Mouse (Mus musculus): ENCODE data around the gene Magix. TPM values are rescaled to one million over a fixed set of nuclear protein-coding genes. Genes with fewer than 3 reads are reported as not detected.

The Magix gene
- polyA plus RNA-seq, 1 experiment from 2014 or later, result 0.09 TPM

- Histone ChIP-seq H3K4me1 (no peaks in the 10 kb centered on the region), H3K9me3 (replicated peaks) (no peaks in the 10 kb centered on the region), H3K4me3 (peak overlapping the region; percentile 38), H3K4me2 (peak overlapping the region; percentile 58), H3K9ac (peak overlapping the region; percentile 66), H3K27me3 (no peaks in the 10 kb centered on the region), H3K36me3 (ENCODE audit: poor library complexity, severe bottlenecking) (peaks cover 8% of the 10 kb centered on the region; the same call in 1 of the 2 replicates), H3K27ac (peak overlapping the region; percentile 75)
- peak; percentile 98 for ATAC-seq
- whole genome bisulfite sequencing, result 11% methylated on average over 25 of the region's 25 CpGs
Observed at GRCm38 (mm10) chrX:7648671-7649304, 32.3 kb downstream of the Magix start.

DNA sequence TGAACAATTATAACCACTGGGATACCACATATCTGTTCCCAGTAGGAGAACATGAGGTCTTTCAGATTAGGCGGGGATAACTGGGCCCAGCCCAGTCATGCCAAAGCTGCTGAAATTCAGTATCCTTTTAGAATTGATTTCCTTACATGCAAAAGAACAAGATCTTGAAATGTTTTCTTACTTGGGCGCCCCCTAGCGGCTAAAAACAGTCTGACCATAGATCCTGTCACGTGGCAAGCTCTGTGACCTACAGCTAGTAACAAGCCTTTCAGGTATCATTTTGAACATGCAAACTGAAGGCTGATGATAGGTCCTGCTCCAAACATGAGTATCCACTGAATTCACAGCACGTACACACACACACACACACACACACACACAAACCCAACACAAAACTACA lies 35.7 kb downstream of the Magix start:
- H3K4me3 ChIP-seq, result no peak overlapping the region
- H3K4me1 ChIP-seq, result 0 out of 2 replicates have a peak, but pooled peaks cover 5% of the 10 kb centered on the region
- no peak overlapping the region for H3K27ac ChIP-seq
- peaks cover 5% of the 10 kb centered on the region; the same call in 1 of the 2 replicates for H3K36me3 ChIP-seq (ENCODE audit: poor library complexity, severe bottlenecking)
- H3K9me3 ChIP-seq (replicated peaks), result no peaks in the 10 kb centered on the region
- no peak overlapping the region for H3K9ac ChIP-seq
- no peak overlapping the region for H3K4me2 ChIP-seq
- ATAC-seq, result no peak
- no peaks in the 10 kb centered on the region for H3K27me3 ChIP-seq
- 15% methylated on average over 5 of the region's 5 CpGs for WGBS

- H3K27me3 ChIP-seq, result no peaks in the 10 kb centered on the region
- WGBS, result 53% methylated on average over 12 of the region's 12 CpGs
- H3K27ac ChIP-seq, result peak overlapping the region; percentile 35; the same call in 1 of the 2 replicates
- peak overlapping the region; percentile 34; the same call in 1 of the 2 replicates for H3K9ac ChIP-seq
- peak overlapping the region; percentile 20 for H3K4me3 ChIP-seq
- no peak for ATAC-seq
- H3K9me3 ChIP-seq (replicated peaks), result no peaks in the 10 kb centered on the region
- 0 out of 2 replicates have a peak, but pooled peaks cover 10% of the 10 kb centered on the region for H3K4me1 ChIP-seq
- peak overlapping the region; percentile 65 for H3K4me2 ChIP-seq
- H3K36me3 ChIP-seq (ENCODE audit: poor library complexity, severe bottlenecking), result peaks cover 5% of the 10 kb centered on the region; the same call in 1 of the 2 replicates
Observed at GRCm38 (mm10) chrX:7640785-7641184, 40.3 kb downstream of the Magix start.

DNA sequence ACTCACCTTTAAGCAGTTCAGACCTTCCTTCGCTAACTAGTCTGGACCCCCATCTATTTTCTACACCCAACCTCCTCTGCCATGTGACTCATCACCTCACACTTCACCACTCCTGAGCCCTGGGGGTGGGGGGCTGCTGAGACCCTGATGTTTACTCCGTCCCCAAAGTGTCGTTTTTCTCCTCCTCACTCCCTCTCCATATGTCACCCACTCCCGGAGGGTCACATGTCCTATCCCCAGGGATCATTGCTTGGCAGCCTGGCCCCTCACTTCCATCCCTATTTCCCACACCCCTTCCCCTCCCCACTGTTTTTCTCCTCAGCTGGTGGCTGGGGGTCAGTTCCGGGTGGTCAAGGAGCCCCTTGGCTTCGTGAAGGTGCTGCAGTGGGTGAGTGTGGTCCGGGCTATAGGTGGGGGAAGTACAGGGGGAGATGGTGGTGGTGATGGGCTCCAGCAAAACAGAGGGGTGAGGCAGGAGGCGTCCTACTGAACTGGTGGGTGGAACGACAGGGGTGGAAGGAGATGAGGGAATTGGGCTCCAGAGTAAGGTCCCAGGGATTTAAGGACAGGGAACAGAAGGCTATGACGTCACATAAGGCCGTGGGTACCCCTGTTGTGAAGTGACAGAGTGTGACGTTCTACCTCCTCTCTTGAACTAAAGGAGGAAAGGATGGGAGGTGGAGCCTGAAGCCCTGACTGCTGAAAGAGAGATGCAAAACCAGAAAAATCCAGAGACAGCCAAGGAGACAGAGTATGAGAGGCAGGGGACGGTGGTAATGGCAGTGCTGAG lies 41.3 kb downstream of the Magix start:
- peak overlapping the region; percentile 50 for H3K4me3 ChIP-seq
- peaks cover under 1% of the 10 kb centered on the region; the same call in 1 of the 2 replicates for H3K36me3 ChIP-seq (ENCODE audit: poor library complexity, severe bottlenecking)
- 0 out of 2 replicates have a peak, but pooled peaks cover 10% of the 10 kb centered on the region for H3K4me1 ChIP-seq
- no peaks in the 10 kb centered on the region for H3K27me3 ChIP-seq
- H3K9me3 ChIP-seq (replicated peaks), result no peaks in the 10 kb centered on the region
- H3K4me2 ChIP-seq, result peak overlapping the region; percentile 65
- 30% methylated on average over 13 of the region's 13 CpGs for WGBS
- ATAC-seq, result peak; percentile 46
- peak overlapping the region; percentile 66 for H3K9ac ChIP-seq
- H3K27ac ChIP-seq, result peak overlapping the region; percentile 73

DNA sequence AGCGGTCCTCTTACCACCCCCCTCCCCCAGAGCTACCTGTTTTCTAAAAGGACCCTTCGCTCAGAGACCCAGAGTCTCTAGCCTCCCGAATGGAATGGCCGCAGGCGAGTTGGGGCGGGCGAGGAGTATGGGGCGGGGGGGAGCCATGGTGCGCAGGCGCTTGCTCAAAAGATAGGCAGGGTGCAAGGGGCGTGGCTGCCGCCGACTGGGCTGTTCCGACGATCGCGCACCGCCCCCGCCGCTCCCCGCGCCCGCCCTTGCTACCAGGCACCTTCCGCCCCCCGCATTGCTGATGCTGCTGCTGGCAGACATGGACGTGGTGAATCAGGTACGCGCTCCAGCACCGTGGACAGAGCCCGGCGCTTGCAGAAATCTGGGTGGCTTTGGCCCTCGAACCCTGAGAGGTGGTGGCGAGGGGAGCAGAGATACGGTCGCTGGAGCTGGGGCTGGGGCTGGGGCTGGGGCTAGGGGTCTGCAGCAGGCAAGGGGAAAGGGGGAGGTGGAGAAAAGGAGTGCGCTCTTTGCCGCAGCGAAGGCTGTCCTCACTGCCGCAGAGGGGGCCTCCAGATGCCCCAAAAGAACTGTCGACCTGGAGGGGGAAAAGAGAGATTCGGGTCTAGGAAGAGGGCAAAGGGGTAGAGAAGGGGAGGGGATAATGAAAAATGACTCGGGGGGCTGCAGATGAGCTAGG lies 42.5 kb downstream of the Magix start, which contains the start of gene Syp:
Gene Syp (plus strand): TSS at position 71 of the 691 bp plus-strand sequence.
- Histone ChIP-seq H3K4me1 (0 out of 2 replicates have a peak, but pooled peaks cover 10% of the 10 kb centered on the region), H3K36me3 (ENCODE audit: poor library complexity, severe bottlenecking) (no peaks in the 10 kb centered on the region), H3K9me3 (replicated peaks) (no peaks in the 10 kb centered on the region), H3K27ac (peak within 1 kb of the TSS; percentile 57; the same call in 1 of the 2 replicates), H3K9ac (peak within 1 kb of the TSS; percentile 66), H3K4me3 (peak within 1 kb of the TSS; percentile 50), H3K27me3 (no peaks in the 10 kb centered on the region), H3K4me2 (peak within 1 kb of the TSS; percentile 65)
- 25% methylated on average over 40 of the region's 42 CpGs for WGBS
- ATAC-seq, result peak; percentile 87

DNA sequence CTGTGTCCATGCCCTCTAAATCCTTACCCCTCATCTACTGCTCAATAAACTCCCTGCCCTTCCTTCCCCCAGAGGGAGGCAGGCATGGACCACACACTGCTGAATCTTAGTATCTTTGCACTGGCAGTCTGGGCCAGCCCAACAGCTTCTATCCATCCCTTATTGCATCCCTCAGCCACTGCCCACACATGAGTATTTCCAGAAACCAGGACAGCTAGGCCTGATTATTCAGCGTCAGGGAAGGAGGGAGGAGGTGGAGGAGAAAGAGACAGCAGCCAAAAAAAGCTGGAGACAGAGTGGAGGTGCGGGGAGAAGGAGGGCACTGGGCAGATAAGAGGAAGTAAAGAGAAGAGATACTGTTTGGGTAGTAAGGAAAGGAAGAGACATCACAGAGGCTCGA lies 46.0 kb downstream of the Magix start:
- WGBS, result 79% methylated on average over 3 of the region's 3 CpGs
- Histone ChIP-seq H3K4me1 (0 out of 2 replicates have a peak, but pooled peaks cover 4% of the 10 kb centered on the region), H3K9ac (no peak overlapping the region), H3K4me3 (no peak overlapping the region), H3K9me3 (replicated peaks) (no peaks in the 10 kb centered on the region), H3K27ac (no peak overlapping the region), H3K36me3 (ENCODE audit: poor library complexity, severe bottlenecking) (no peaks in the 10 kb centered on the region), H3K27me3 (no peaks in the 10 kb centered on the region), H3K4me2 (no peak overlapping the region)
- no peak for ATAC-seq

DNA sequence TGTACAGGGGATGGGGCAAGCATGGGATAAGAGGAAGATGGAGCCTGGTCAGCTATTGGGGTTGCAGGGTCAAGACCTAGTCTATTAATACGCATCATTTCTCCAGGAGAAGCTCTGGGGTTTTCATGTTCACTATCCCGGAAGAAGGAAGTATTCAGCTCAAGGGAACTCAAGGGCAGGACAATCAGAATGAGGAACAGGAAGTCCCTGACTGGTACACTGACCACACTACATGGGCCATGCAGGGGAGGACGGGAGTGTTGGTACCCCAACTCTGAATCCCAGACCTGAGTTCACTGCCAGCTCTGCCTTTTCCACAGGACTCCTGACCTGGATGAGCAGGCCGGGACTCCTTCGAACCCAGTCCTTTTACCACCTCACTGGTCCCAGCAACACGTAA lies 48.5 kb downstream of the Magix start:
- Histone ChIP-seq H3K9me3 (replicated peaks) (no peaks in the 10 kb centered on the region), H3K27me3 (no peaks in the 10 kb centered on the region), H3K36me3 (ENCODE audit: poor library complexity, severe bottlenecking) (no peaks in the 10 kb centered on the region), H3K4me3 (no peak overlapping the region), H3K4me1 (no peaks in the 10 kb centered on the region), H3K9ac (no peak overlapping the region), H3K4me2 (no peak overlapping the region), H3K27ac (no peak overlapping the region)
- 90% methylated on average over 6 of the region's 6 CpGs for WGBS
- no peak for ATAC-seq

Other genes with a start within 250 kb of the Magix start
- 0.08 TPM in 1 of 2 replicates, not detected in the other for gene Foxp3, start 107.6 kb downstream of the Magix start, polyA plus RNA-seq (2015; fragmentation: Nextera tagmentation; extraction: Ambion mirVana)
- gene Ppp1r3f, start 107.0 kb downstream of the Magix start, polyA plus RNA-seq (2015; fragmentation: Nextera tagmentation; extraction: Ambion mirVana), result 3.0 and 3.6 TPM in 2 replicates
- gene Ccdc22, start 75.7 kb downstream of the Magix start, polyA plus RNA-seq (2015; fragmentation: Nextera tagmentation; extraction: Ambion mirVana), result 36.8 and 38.5 TPM in 2 replicates
- gene Cacna1f, start 74.2 kb downstream of the Magix start, polyA plus RNA-seq (2015; fragmentation: Nextera tagmentation; extraction: Ambion mirVana), result 0.03 TPM in 2 replicates
- 62.0 and 66.7 TPM in 2 replicates for gene Syp, start 42.8 kb downstream of the Magix start, polyA plus RNA-seq (2015; fragmentation: Nextera tagmentation; extraction: Ambion mirVana)
- gene Prickle3, start 24.0 kb downstream of the Magix start, polyA plus RNA-seq (2015; fragmentation: Nextera tagmentation; extraction: Ambion mirVana), result 1.3 and 2.3 TPM in 2 replicates
- gene Plp2, start 9.9 kb downstream of the Magix start, polyA plus RNA-seq (2015; fragmentation: Nextera tagmentation; extraction: Ambion mirVana), result 45.7 and 50.5 TPM in 2 replicates
- 44.1 and 47.7 TPM in 2 replicates for gene Gpkow, start 15.9 kb upstream of the Magix start, polyA plus RNA-seq (2015; fragmentation: Nextera tagmentation; extraction: Ambion mirVana)
- 29.0 and 33.6 TPM in 2 replicates for gene Wdr45, start 33.1 kb upstream of the Magix start, polyA plus RNA-seq (2015; fragmentation: Nextera tagmentation; extraction: Ambion mirVana)
- gene Gm45208, start 41.0 kb upstream of the Magix start, polyA plus RNA-seq (2015; fragmentation: Nextera tagmentation; extraction: Ambion mirVana), result 0.53 and 0.67 TPM in 2 replicates
- gene Praf2, start 47.2 kb upstream of the Magix start, polyA plus RNA-seq (2015; fragmentation: Nextera tagmentation; extraction: Ambion mirVana), result 91.9 and 93.3 TPM in 2 replicates
- gene Ccdc120, start 69.7 kb upstream of the Magix start, polyA plus RNA-seq (2015; fragmentation: Nextera tagmentation; extraction: Ambion mirVana), result 30.4 and 33.8 TPM in 2 replicates
- 20.0 and 23.8 TPM in 2 replicates for gene Tfe3, start 81.3 kb upstream of the Magix start, polyA plus RNA-seq (2015; fragmentation: Nextera tagmentation; extraction: Ambion mirVana)
- gene Gripap1, start 108.5 kb upstream of the Magix start, polyA plus RNA-seq (2015; fragmentation: Nextera tagmentation; extraction: Ambion mirVana), result 71.6 and 82.6 TPM in 2 replicates
- 1.1 and 1.4 TPM in 2 replicates for gene Kcnd1, start 141.0 kb upstream of the Magix start, polyA plus RNA-seq (2015; fragmentation: Nextera tagmentation; extraction: Ambion mirVana)
- gene Otud5, start 160.1 kb upstream of the Magix start, polyA plus RNA-seq (2015; fragmentation: Nextera tagmentation; extraction: Ambion mirVana), result 43.9 and 44.9 TPM in 2 replicates
- gene Pim2, start 197.0 kb upstream of the Magix start, polyA plus RNA-seq (2015; fragmentation: Nextera tagmentation; extraction: Ambion mirVana), result 13.0 and 13.3 TPM in 2 replicates
- gene Slc35a2, start 202.8 kb upstream of the Magix start, polyA plus RNA-seq (2015; fragmentation: Nextera tagmentation; extraction: Ambion mirVana), result 29.7 and 36.6 TPM in 2 replicates
- 202 and 206 TPM in 2 replicates for gene Pqbp1, start 218.0 kb upstream of the Magix start, polyA plus RNA-seq (2015; fragmentation: Nextera tagmentation; extraction: Ambion mirVana)
- 168 and 193 TPM in 2 replicates for gene Timm17b, start 218.1 kb upstream of the Magix start, polyA plus RNA-seq (2015; fragmentation: Nextera tagmentation; extraction: Ambion mirVana)
- not detected in 2 replicates for gene Gm10491, start 226.6 kb upstream of the Magix start, polyA plus RNA-seq (2015; fragmentation: Nextera tagmentation; extraction: Ambion mirVana)
- not detected in 2 replicates for gene Gm10490, start 228.3 kb upstream of the Magix start, polyA plus RNA-seq (2015; fragmentation: Nextera tagmentation; extraction: Ambion mirVana)
- 82.1 and 83.8 TPM in 2 replicates for gene Pcsk1n, start 238.6 kb upstream of the Magix start, polyA plus RNA-seq (2015; fragmentation: Nextera tagmentation; extraction: Ambion mirVana)
- not detected in 2 replicates for gene Eras, start 247.4 kb upstream of the Magix start, polyA plus RNA-seq (2015; fragmentation: Nextera tagmentation; extraction: Ambion mirVana)